Mouse (Mus musculus) Patski (cell line): Measurements from ENCODE around the gene 1700003E16Rik. TPM values are rescaled to one million over a fixed set of nuclear protein-coding genes. Genes with fewer than 3 reads are reported as not detected.
"Not testable (repeated sequence)": the region's sequence is repeated elsewhere in the genome, so short reads cannot be mapped to it uniquely, and the experiment has no call there.

Experiments used
- ATAC-seq: fragments of 100-300 bp; one replicate; pipeline ENCODE4 v1.8.0; 2021
- CTCF ChIA-PET: fragments of 350-600 bp; sonication (Branson Sonifier 250); formaldehyde crosslinking; loops from one replicate; lab custom pipeline; 2022; ENCODE audit warnings: inconsistent platforms; lab: Charles Lee
- POLR2A ChIA-PET: fragments of 350-600 bp; sonication (Branson Sonifier 250); formaldehyde crosslinking; loops from one replicate; lab custom pipeline; 2022; ENCODE audit warnings: antibody characterized with exemption, inconsistent platforms; lab: Charles Lee
- DNase-seq: peaks from one replicate; pipeline ENCODE4 v3.0.0-alpha.2; 2011; ENCODE audit warnings: low read depth, low spot score
- H3K27me3 ChIP-seq: fragments of 371-371 bp; one replicate; pipeline ENCODE4 v1.5.1; 2021
- CTCF ChIP-seq: fragments of 100-300 bp; IDR thresholded peaks from one replicate; pipeline ENCODE4 v1.5.1; 2021
- in situ Hi-C: fragments of 300-500 bp; cut with MboI; formaldehyde crosslinking; loops from 3 replicates; pipeline ENCODE4 v1.11.1; 2018; ENCODE audit warnings: low pct_unique_long_range_greater_than_20kb, mixed read lengths
- polyA plus RNA-seq: library from polyadenylated mRNA; unstranded; gene quantifications from one replicate; pipeline ENCODE4 v1.2.3, GENCODE M21; 2021

Gene 1700003E16Rik
- polyA plus RNA-seq, 1 experiment from 2014 or later: 5.9 TPM

DNA sequence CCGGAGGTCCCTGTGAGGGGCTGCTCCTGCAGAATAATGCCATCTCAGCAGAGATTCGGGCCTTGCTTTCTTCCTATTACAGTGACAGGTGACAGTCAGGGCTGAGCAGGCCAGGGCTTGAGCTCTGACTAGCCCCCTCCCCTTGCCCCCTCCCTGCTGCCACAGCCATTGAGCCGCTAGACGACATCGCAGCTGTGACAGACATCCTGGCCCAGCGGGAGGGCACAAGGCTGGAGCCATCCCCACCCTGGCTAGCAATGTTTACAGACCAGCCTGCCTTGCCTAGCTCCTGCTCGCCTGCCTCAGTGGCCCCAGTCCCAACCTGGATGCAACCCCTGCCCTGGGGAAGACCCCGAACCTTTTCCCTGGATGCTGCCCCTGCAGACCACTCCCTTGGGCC is 4.5 kb upstream of the 1700003E16Rik start:
- H3K27me3 ChIP-seq: no peaks in the 10 kb centered on the region
- in situ Hi-C loops: no loop called here
- TF ChIP-seq CTCF: no peak
- DNase-seq (no peak), ATAC-seq (no peak)
- CTCF ChIA-PET: interaction anchor here (1.3 kb wide), 1 partner anchor 31 kb away, joined by 3 read pairs; the partner anchor contains the start of gene Wbp1
- POLR2A ChIA-PET: no interaction called here

DNA sequence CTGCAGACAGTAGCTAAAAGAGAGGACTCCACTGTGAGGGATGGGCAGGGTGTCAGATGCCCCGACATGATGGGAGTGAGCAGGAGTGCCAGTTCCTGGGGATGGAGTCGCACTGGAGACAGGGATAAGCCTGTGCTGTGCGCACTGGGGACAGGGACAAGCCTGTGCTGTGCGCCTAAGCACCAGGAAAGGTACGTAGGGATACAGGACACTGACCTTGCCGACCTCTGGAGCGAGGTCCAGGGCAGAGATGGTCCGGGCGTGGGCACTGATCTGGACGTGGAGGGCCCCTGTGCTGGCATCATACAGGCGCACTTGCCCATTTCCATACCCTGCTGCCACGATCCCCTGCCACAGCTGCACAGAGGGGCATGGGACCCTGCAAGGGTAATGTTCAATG is 3.2 kb upstream of the 1700003E16Rik start:
- TF ChIP-seq CTCF: no peak
- H3K27me3 ChIP-seq: no peaks in the 10 kb centered on the region
- ChIA-PET CTCF (no interaction called here), POLR2A (interaction anchor here (1.0 kb wide), 2 partner anchors 28 to 33 kb away, joined by 3 read pairs; no protein-coding TSS in a partner anchor)
- no peak for DNase-seq
- in situ Hi-C loops: no loop called here
- no peak for ATAC-seq

DNA sequence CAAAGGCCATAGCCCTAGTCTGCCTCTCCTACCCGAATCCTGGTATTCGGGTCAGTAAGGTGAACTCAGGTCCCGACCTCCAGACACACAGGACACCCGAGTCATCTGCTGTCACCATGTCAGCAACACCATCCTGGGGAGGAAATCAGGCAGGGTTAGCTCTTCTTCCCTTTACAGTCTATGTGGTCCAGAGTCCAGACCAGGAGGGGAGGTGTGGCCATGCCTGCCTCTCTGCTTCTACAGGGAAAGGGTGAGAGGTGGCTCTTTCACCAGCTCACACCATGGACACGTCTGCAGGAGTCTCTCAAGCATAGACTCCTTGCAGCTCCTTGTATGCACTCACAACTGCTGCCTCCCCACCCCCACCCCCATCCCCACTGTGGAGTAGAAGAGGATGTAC is 2.7 kb upstream of the 1700003E16Rik start:
- POLR2A ChIA-PET: interaction anchor here (1.0 kb wide), 1 partner anchor 29 kb away, joined by 3 read pairs; no protein-coding TSS in a partner anchor
- ATAC-seq (no peak), DNase-seq (no peak)
- H3K27me3 ChIP-seq: no peaks in the 10 kb centered on the region
- CTCF ChIA-PET: no interaction called here
- in situ Hi-C loops: no loop called here
- no peak for TF ChIP-seq CTCF

DNA sequence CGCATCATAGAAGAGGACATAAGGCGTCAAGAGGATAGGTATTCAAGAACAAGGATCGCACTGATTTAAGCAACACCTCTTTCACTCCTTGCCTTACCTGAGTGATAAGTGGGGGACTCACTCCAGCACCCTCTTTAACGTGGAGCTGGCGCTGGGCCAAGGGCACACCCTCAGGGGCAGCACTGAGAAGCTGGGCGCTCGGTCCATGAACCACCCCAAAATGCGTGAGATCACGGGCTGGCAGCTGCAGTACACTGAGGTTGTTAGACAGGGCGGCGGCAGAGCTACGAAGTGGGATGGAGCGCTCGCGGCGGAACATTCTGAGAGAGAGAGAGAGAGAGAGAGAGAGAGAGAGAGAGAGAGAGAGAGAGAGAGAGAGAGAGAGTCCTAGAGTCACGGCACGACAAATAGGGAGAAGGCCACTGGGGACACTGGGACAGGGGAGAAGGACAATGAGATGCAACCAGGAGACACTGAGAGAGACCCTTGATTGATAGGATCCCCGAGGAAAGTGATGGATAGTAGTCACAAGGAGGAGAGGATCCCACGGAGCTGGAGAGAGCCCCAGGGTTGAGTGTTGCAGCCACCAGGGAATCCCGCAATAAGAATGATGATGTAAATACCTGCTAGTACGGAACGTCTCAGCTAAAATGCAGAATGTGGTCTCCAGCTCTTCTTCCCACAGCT is 509 bp upstream of the 1700003E16Rik start:
- CTCF ChIA-PET: interaction anchor here (1.3 to 1.9 kb wide), 4 partner anchors 12 to 49 kb away, joined by 3 to 4 read pairs (median 3); no protein-coding TSS in a partner anchor
- DNase-seq (no peak), ATAC-seq (peak; percentile 16)
- no peaks in the 10 kb centered on the region for H3K27me3 ChIP-seq
- in situ Hi-C loops: loop anchor here (5.0 kb wide), 3 partner anchors 38 to 243 kb away; partner anchors contain the start of gene Mogs
- TF ChIP-seq CTCF: no peak
- POLR2A ChIA-PET: interaction anchor here (0.6 to 1.6 kb wide), 6 partner anchors 11 to 425 kb away, joined by 3 to 7 read pairs (median 4); partner anchors contain the start of gene Wbp1

DNA sequence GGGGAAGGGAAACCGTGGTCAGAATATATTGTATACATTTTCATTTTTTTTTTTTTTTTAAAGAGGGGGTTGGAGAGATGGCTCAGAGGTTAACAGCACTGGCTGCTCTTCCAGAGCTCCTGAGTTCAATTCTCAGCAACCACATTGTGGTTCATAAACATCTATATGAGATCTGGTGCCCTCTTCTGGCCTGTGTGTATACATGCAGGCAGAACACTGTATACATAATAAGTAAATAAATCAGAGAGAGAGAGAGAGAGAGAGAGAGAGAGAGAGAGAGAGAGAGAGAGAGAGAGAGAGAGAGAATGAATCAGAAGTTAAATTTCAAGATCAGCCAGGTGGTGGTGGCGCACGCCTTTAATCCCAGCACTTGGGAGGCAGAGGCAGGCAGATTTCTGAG is 3.3 kb downstream of the 1700003E16Rik start:
- in situ Hi-C loops: loop anchor here (5.0 kb wide), 3 partner anchors 42 to 247 kb away; partner anchors contain the start of gene Mogs
- CTCF ChIA-PET: interaction anchor here (1.0 to 2.6 kb wide), 7 partner anchors 10 to 163 kb away, joined by 3 to 10 read pairs (median 4); partner anchors contain the start of gene Wbp1
- not testable (repeated sequence) for ATAC-seq

GRCm38 (mm10) chr6:83161442-83161841 is 5.2 kb downstream of the 1700003E16Rik start:
- CTCF ChIA-PET: no interaction called here
- POLR2A ChIA-PET: no interaction called here

More for the DNA sequence above, 3.3 kb downstream of the 1700003E16Rik start:
- POLR2A ChIA-PET, H3K27me3 ChIP-seq, DNase-seq: not testable (repeated sequence)

DNA sequence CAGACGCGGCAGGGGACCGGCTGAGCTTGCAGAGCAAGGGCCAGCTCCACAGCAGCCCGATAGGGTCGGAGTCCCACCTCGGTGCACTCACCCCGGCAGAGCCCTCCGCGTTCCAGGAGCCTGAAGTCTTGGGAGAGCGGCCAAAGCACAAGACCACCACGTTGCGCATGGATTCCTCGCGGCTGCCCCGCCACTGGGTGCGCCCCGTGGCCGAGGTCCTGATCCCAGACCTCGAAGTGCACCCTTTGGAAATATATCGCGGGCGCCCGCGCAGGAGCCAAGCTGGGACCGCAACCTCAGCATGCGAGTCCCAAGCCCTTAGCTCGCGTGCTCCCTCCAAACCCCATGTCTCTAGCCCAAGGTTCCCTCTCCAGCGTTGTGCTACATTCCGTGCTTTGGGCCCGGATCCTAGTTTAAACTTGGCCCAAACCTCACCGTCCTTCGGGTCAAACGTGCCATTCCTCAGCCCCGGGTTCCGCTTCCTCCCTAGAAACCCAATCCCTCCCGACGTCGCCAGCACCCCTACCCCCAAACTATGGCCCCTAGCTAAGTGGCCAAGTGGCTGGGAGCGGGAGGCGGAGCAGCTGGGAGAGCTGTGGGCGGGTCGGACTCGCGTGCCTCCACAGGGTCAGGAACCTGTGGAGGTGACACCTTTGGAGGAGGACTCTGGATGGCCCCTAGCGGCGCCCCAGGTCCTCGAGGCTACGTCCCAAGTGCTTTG is 5.9 kb downstream of the 1700003E16Rik start:
- H3K27me3 ChIP-seq: no peaks in the 10 kb centered on the region
- ATAC-seq: no peak
- no peak for TF ChIP-seq CTCF
- ChIA-PET POLR2A (no interaction called here), CTCF (interaction anchor here (0.8 to 1.8 kb wide), 7 partner anchors 40 to 166 kb away, joined by 3 to 7 read pairs (median 3); partner anchors contain the start of gene Wbp1)
- no peak for DNase-seq
- in situ Hi-C loops: no loop called here

More at GRCm38 (mm10) chr6:83161442-83161841, 5.2 kb downstream of the 1700003E16Rik start:
- no peaks in the 10 kb centered on the region for H3K27me3 ChIP-seq
- in situ Hi-C loops: no loop called here
- ATAC-seq: no peak
- DNase-seq: no peak
- no peak for TF ChIP-seq CTCF

- no peak for TF ChIP-seq CTCF
- DNase-seq: no peak
- in situ Hi-C loops: no loop called here
- ATAC-seq: no peak
- no peaks in the 10 kb centered on the region for H3K27me3 ChIP-seq
- ChIA-PET CTCF (interaction anchor here (0.8 to 1.8 kb wide), 7 partner anchors 41 to 167 kb away, joined by 3 to 7 read pairs (median 3); partner anchors contain the start of gene Wbp1), POLR2A (no interaction called here)
These were observed 6.5 kb downstream of the 1700003E16Rik start for GRCm38 (mm10) chr6:83162701-83163100.

GRCm38 (mm10) chr6:83165026-83165606 is 8.9 kb downstream of the 1700003E16Rik start:
- TF ChIP-seq CTCF: no peak
- in situ Hi-C loops: loop anchor here (5.0 kb wide), 2 partner anchors 47 to 102 kb away; no protein-coding TSS in a partner anchor
- ATAC-seq: no peak
- no peak for DNase-seq
- ChIA-PET POLR2A (no interaction called here), CTCF (interaction anchor here (0.6 to 2.1 kb wide), 17 partner anchors 8 to 169 kb away, joined by 3 to 8 read pairs (median 3); no protein-coding TSS in a partner anchor)
- no peaks in the 10 kb centered on the region for H3K27me3 ChIP-seq
